In the genomic region with DNA sequence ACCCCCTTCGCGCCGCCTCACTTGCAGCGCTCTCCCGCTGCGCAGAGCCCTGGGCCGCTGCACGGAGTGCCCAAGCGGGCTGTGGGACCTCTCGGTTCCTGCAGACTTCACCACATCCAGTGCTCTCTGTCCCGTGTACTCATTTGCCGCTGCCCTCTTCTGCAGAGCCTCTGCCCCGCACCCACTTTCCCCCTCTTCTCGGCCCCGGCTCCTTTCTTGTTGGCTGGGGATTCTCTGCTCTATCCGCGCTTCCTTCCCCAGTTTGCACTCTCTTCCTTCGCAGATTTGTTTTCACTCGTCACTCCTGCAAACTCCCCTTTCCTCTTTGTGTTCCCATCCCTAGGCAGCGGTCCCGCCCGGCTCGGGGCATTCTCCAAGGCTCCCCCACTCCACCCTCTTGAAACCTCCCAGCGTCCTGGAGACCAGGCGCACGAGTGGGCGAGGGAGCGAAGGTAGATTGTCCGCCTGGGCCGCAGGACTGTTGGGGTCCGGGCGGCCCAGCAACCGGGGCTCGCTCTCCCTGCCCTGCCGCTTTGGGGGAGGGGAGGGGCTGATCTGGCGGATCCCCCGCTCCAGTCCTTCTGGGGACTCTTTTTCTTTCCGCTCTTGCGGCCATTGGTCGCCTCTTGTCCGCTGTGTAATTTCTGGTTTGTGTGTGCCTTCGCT, we compare ENCODE assay signal across 9 mouse cellular contexts. TPM values are rescaled to one million over a fixed set of nuclear protein-coding genes. Genes with fewer than 3 reads are reported as not detected.
A peak's percentile ranks its signal among the peaks of the same experiment; 100 is the strongest.
DNase-seq lines count a peak whose midpoint lies in the region; ATAC-seq lines count a peak whose summit lies in the region.
"Had no signal": no experiment of that assay in that cellular context is flagged by ENCODE, and none has a peak within 500 bp of the region (broad histone marks: within the 10 kb centered on the region; RNA-seq: fewer than 3 reads in every experiment).

No protein-coding gene starts in this region.

- H3K4me2 ChIP-seq in intestine, embryonic 16.5 days (ENCODE audit: low read depth, low read length): peak overlapping the region; percentile 82
- peak overlapping the region; percentile 65 for H3K4me2 ChIP-seq in liver, embryonic 15.5 days
- H3K4me2 ChIP-seq in neural tube, embryonic 15.5 days: peak overlapping the region; percentile 80

- no peaks in the 10 kb centered on the region for H3K27me3 ChIP-seq in intestine, embryonic 16.5 days (replicated peaks; ENCODE audit: control insufficient read depth, insufficient read depth, low read length)
- H3K27me3 ChIP-seq in liver, embryonic 15.5 days: peaks cover 74% of the 10 kb centered on the region
- H3K27me3 ChIP-seq in neural tube, embryonic 15.5 days (replicated peaks): no peaks in the 10 kb centered on the region
- H3K27me3 ChIP-seq: CH12.LX had no signal

- ATAC-seq in intestine, embryonic 16.5 days: peak; percentile 44
- ATAC-seq in liver, embryonic 15.5 days (ENCODE audit: insufficient read depth): no peak
- peak; percentile 25 for ATAC-seq in neural tube, embryonic 15.5 days (ENCODE audit: low FRiP score)
- no peak for ATAC-seq in inflammation-experienced regulatory T-cells, adult 6 months

- peak; percentile 22 to 29 for DNase-seq in layer of hippocampus, adult 18-20 months (ENCODE audit: low spot score in 2 of 2)
- no peak for DNase-seq in layer of hippocampus, adult 9-10 months (ENCODE audit: low spot score)
- peak; percentile 61 for DNase-seq in embryo, embryonic 10 days (ENCODE audit: low spot score)
- peak; percentile 94 for DNase-seq in heart, adult 11 months

- H3K4me3 ChIP-seq in intestine, embryonic 16.5 days (ENCODE audit: low read length): peak overlapping the region; percentile 94
- H3K4me3 ChIP-seq in liver, embryonic 15.5 days (replicated peaks): peak overlapping the region; percentile 52
- H3K4me3 ChIP-seq in neural tube, embryonic 15.5 days (replicated peaks): peak overlapping the region; percentile 82

- peak overlapping the region; percentile 89 for H3K9ac ChIP-seq in intestine, embryonic 16.5 days (ENCODE audit: low read depth, low read length)
- no peak overlapping the region for H3K9ac ChIP-seq in liver, embryonic 15.5 days
- H3K9ac ChIP-seq in neural tube, embryonic 15.5 days (replicated peaks): peak overlapping the region; percentile 85

- 0 out of 2 replicates have a peak, but pooled peaks cover 2% of the 10 kb centered on the region for H3K9me3 ChIP-seq in intestine, embryonic 16.5 days (ENCODE audit: control insufficient read depth, low read length)
- no peaks in the 10 kb centered on the region for H3K9me3 ChIP-seq in liver, embryonic 15.5 days (replicated peaks)
- H3K9me3 ChIP-seq in neural tube, embryonic 15.5 days (replicated peaks): no peaks in the 10 kb centered on the region

- WGBS in intestine, embryonic 16.5 days: under 1% methylated on average over 42 of the region's 42 CpGs
- WGBS in liver, embryonic 15.5 days (ENCODE audit: insufficient replicate concordance): 1% methylated on average over 42 of the region's 42 CpGs
- WGBS in neural tube, embryonic 15.5 days: under 1% methylated on average over 42 of the region's 42 CpGs

- no peaks in the 10 kb centered on the region for H3K36me3 ChIP-seq in intestine, embryonic 16.5 days (ENCODE audit: control insufficient read depth, insufficient read depth, low read length)
- H3K36me3 ChIP-seq in liver, embryonic 15.5 days (replicated peaks): no peaks in the 10 kb centered on the region
- H3K36me3 ChIP-seq in neural tube, embryonic 15.5 days: no peaks in the 10 kb centered on the region

- H3K4me1 ChIP-seq in intestine, embryonic 16.5 days (ENCODE audit: control insufficient read depth, insufficient read depth, low read length): peaks cover 21% of the 10 kb centered on the region
- H3K4me1 ChIP-seq in liver, embryonic 15.5 days (replicated peaks): peaks cover 5% of the 10 kb centered on the region; the same call in 1 of the 2 replicates
- peaks cover 51% of the 10 kb centered on the region for H3K4me1 ChIP-seq in neural tube, embryonic 15.5 days

- peak overlapping the region; percentile 93 for H3K27ac ChIP-seq in intestine, embryonic 16.5 days (ENCODE audit: low read length)
- no peak overlapping the region for H3K27ac ChIP-seq in liver, embryonic 15.5 days (replicated peaks)
- H3K27ac ChIP-seq in neural tube, embryonic 15.5 days (replicated peaks): peak overlapping the region; percentile 89

RNA-seq across cellular contexts. Expression of gene Cachd1, which starts 1.0 kb away (rescaled TPM):
- total RNA-seq in layer of hippocampus, adult 18-20 months (2021): 10 to 100 TPM; 34.9 to 35.3 TPM
- 7.8 and 8.9 TPM in 2 replicates for polyA plus RNA-seq in intestine, embryonic 16.5 days (2015; fragmentation: Nextera tagmentation; extraction: Ambion mirVana)
- 6.6 and 7.9 TPM in 2 replicates for polyA plus RNA-seq in liver, embryonic 15.5 days (2015; fragmentation: Nextera tagmentation; extraction: Ambion mirVana)
- 11.9 and 14.5 TPM in 2 replicates for polyA plus RNA-seq in neural tube, embryonic 15.5 days (2015; fragmentation: Nextera tagmentation; extraction: Ambion mirVana)
- polyA plus RNA-seq in inflammation-experienced regulatory T-cells, adult 6 months (2017; shearing (Covaris generic)): not detected

Comparison
In these comparisons a context has a peak if more than half of its experiments do, and no peak if none do; other contexts are left out.
1. ATAC-seq: peak in intestine, embryonic 16.5 days (single experiment) and neural tube, embryonic 15.5 days (single experiment); none in liver, embryonic 15.5 days (single experiment) and inflammation-experienced regulatory T-cells, adult 6 months (single experiment).
2. Peak in every context shown above with its lines, with median percentiles within 50 percentile points of each other: H3K4me2 ChIP-seq and H3K4me3 ChIP-seq.